Mouse (Mus musculus): Measurements from ENCODE around the gene 3110070M22Rik. TPM values are rescaled to one million over a fixed set of nuclear protein-coding genes. Genes with fewer than 3 reads are reported as not detected.

Gene 3110070M22Rik
- polyA plus RNA-seq, 1 experiment from 2014 or later = 1.7 TPM

- H3K27ac ChIP-seq (replicated peaks) = no peak overlapping the region
- ATAC-seq (ENCODE audit: low read depth) = no peak
- 95% methylated on average over 1 of the region's 1 CpGs for WGBS
Measured at GRCm38 (mm10) chr13:119442244-119442643, 45.9 kb downstream of the 3110070M22Rik start.

More at GRCm38 (mm10) chr13:119442244-119442643, 45.9 kb downstream of the 3110070M22Rik start:
- Histone ChIP-seq H3K4me2 (no peak overlapping the region), H3K36me3 (peaks cover 67% of the 10 kb centered on the region), H3K4me1 (replicated peaks) (no peaks in the 10 kb centered on the region), H3K9me3 (no peaks in the 10 kb centered on the region), H3K27me3 (no peaks in the 10 kb centered on the region), H3K4me3 (no peak overlapping the region), H3K9ac (no peak overlapping the region)

Other genes with a start within 250 kb of the 3110070M22Rik start
- gene Paip1, start 59.8 kb downstream of the 3110070M22Rik start, polyA plus RNA-seq (2015; fragmentation: Nextera tagmentation; extraction: Ambion mirVana) = 172 and 179 TPM in 2 replicates
- 96.3 and 106 TPM in 2 replicates for gene 4833420G17Rik, start 25.6 kb downstream of the 3110070M22Rik start, polyA plus RNA-seq (2015; fragmentation: Nextera tagmentation; extraction: Ambion mirVana)
- gene Tmem267, start 344 bp downstream of the 3110070M22Rik start, polyA plus RNA-seq (2015; fragmentation: Nextera tagmentation; extraction: Ambion mirVana) = 3.3 and 4.2 TPM in 2 replicates
- 0.25 and 0.43 TPM in 2 replicates for gene Ccl28, start 135.4 kb upstream of the 3110070M22Rik start, polyA plus RNA-seq (2015; fragmentation: Nextera tagmentation; extraction: Ambion mirVana)
- gene Hmgcs1, start 202.0 kb upstream of the 3110070M22Rik start, polyA plus RNA-seq (2015; fragmentation: Nextera tagmentation; extraction: Ambion mirVana) = 381 and 414 TPM in 2 replicates